Mouse (Mus musculus) heart, embryonic 12.5 days (tissue): ENCODE results near the gene Stard10. TPM values are rescaled to one million over a fixed set of nuclear protein-coding genes. Genes with fewer than 3 reads are reported as not detected.

ENCODE experiments used
- ATAC-seq: fragments of 200-750 bp; cut with Nextera tagmentation; 2 replicates; pipeline ENCODE4 v1.8.0; 2017; ENCODE audit warnings: moderate TSS enrichment, moderate library complexity; ENCODE audit not compliant: insufficient number of reproducible peaks, low FRiP score
- H3K27ac ChIP-seq: fragments of 300-500 bp; sonication (generic); 2 replicates; pipeline ENCODE4 v1.5.1; 2016; ENCODE audit warnings: mild to moderate bottlenecking, moderate library complexity; ENCODE audit not compliant: poor library complexity, severe bottlenecking
- H3K27me3 ChIP-seq: fragments of 300-500 bp; sonication (generic); replicated peaks from 2 replicates; pipeline ENCODE4 v1.6.1; 2016; ENCODE audit warnings: mild to moderate bottlenecking, moderate library complexity
- H3K36me3 ChIP-seq: fragments of 300-500 bp; sonication (generic); 2 replicates; pipeline ENCODE4 v1.6.1; 2016; ENCODE audit warnings: mild to moderate bottlenecking, moderate library complexity
- H3K4me1 ChIP-seq: fragments of 300-500 bp; sonication (generic); replicated peaks from 2 replicates; pipeline ENCODE4 v1.6.1; 2016; ENCODE audit warnings: mild to moderate bottlenecking
- H3K4me2 ChIP-seq: fragments of 300-500 bp; sonication (generic); 2 replicates; pipeline ENCODE4 v1.6.1; 2016; ENCODE audit warnings: mild to moderate bottlenecking, moderate library complexity
- H3K4me3 ChIP-seq: fragments of 300-500 bp; sonication (generic); 2 replicates; pipeline ENCODE4 v1.5.1; 2016; ENCODE audit warnings: mild to moderate bottlenecking
- H3K9ac ChIP-seq: fragments of 300-500 bp; sonication (generic); 2 replicates; pipeline ENCODE4 v1.6.1; 2016; ENCODE audit warnings: mild to moderate bottlenecking, moderate library complexity
- H3K9me3 ChIP-seq: fragments of 300-500 bp; sonication (generic); replicated peaks from 2 replicates; pipeline ENCODE4 v1.6.1; 2016; ENCODE audit warnings: mild to moderate bottlenecking, moderate library complexity
- WGBS: fragments of 180-500 bp; shearing (Covaris S2); methylation state at CpG from one replicate; pipeline ENCODE4 v1.1.7; 2016; 5-methylcytosine and 5-hydroxymethylcytosine counted together
- polyA plus RNA-seq: library from polyadenylated mRNA; unstranded; fragments of >200 nt; fragmentation: Nextera tagmentation; extraction: Ambion mirVana; gene quantifications from 2 replicates; pipeline ENCODE4 v1.2.1, GENCODE M21; 2016

Stard10 gene
- polyA plus RNA-seq, 1 experiment from 2014 or later = 28.6 TPM

DNA sequence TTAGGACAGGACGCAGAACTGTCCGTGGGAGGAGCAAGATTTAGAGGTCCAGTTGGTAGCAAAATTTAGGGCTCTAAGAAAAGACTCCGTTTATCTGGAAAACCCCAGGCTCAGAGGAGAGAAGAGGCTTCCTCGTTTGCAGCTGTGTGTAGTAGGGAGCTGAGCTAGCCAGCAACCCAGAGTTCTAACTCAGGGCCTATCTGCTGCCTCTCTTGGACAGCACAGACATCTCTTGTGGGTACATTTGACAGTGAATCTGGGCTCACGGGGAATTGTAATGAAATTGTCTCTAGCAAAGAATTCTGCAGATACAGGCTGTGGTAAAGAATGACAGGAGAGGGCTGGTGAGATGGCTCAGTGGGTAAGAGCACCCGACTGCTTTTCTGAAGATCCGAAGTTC, 14.2 kb upstream of the Stard10 start:
- Histone ChIP-seq H3K9me3 (no peaks in the 10 kb centered on the region), H3K4me2 (peak overlapping the region; percentile 86), H3K27ac (peak overlapping the region; percentile 77), H3K4me1 (peaks cover 20% of the 10 kb centered on the region), H3K4me3 (peak overlapping the region; percentile 60), H3K27me3 (peaks cover 22% of the 10 kb centered on the region), H3K36me3 (no peaks in the 10 kb centered on the region), H3K9ac (peak overlapping the region; percentile 69)
- no peak for ATAC-seq
- 29% methylated on average over 7 of the region's 7 CpGs for WGBS

DNA sequence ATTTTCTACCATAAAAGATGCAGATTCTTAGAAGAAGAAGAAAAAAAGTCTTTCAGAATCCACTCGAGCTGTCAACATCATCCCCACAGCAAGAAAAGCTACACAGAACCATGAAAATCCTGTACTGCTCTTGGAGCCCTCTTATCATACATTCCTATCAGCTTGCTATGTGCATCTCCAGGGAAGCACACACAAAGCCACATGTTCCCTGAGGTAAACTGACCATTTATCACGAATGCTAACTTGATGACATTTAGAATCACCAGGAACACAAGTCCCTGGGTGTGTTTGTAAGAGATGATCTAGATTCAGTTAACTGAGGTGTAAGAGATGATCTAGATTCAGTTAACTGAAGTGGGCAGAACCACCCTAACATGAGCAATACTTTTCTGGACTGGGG, 10.0 kb upstream of the Stard10 start:
- H3K4me2 ChIP-seq = no peak overlapping the region
- WGBS = 25% methylated on average over 2 of the region's 2 CpGs
- no peak for ATAC-seq
- no peak overlapping the region for H3K4me3 ChIP-seq
- peaks cover 11% of the 10 kb centered on the region; the same call in 1 of the 2 replicates for H3K4me1 ChIP-seq
- no peaks in the 10 kb centered on the region for H3K36me3 ChIP-seq
- no peaks in the 10 kb centered on the region for H3K9me3 ChIP-seq
- H3K27me3 ChIP-seq = no peaks in the 10 kb centered on the region
- no peak overlapping the region for H3K9ac ChIP-seq
- no peak overlapping the region for H3K27ac ChIP-seq

DNA sequence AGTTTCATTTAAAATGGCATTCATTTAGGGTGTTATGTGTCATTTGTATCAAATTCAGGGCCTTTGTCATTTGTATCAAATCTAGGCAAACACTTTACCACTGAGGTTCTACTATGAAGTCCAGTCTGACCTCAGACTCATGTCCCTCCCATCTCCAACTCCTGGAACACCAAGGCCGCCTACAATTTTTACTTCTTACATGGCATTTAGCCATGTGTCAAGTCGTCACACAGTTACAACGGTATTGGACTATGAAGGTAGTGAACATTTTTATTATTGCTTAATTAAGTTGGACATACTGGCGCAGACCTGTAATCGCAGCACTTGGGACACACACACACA, 6.9 kb upstream of the Stard10 start:
- Histone ChIP-seq H3K4me3 (peak overlapping the region; percentile 50), H3K4me1 (peaks cover 11% of the 10 kb centered on the region), H3K9me3 (no peaks in the 10 kb centered on the region), H3K4me2 (peak overlapping the region; percentile 63), H3K36me3 (no peaks in the 10 kb centered on the region), H3K9ac (peak overlapping the region; percentile 35), H3K27me3 (no peaks in the 10 kb centered on the region), H3K27ac (peak overlapping the region; percentile 89)
- WGBS = 47% methylated on average over 5 of the region's 5 CpGs
- ATAC-seq = no peak

DNA sequence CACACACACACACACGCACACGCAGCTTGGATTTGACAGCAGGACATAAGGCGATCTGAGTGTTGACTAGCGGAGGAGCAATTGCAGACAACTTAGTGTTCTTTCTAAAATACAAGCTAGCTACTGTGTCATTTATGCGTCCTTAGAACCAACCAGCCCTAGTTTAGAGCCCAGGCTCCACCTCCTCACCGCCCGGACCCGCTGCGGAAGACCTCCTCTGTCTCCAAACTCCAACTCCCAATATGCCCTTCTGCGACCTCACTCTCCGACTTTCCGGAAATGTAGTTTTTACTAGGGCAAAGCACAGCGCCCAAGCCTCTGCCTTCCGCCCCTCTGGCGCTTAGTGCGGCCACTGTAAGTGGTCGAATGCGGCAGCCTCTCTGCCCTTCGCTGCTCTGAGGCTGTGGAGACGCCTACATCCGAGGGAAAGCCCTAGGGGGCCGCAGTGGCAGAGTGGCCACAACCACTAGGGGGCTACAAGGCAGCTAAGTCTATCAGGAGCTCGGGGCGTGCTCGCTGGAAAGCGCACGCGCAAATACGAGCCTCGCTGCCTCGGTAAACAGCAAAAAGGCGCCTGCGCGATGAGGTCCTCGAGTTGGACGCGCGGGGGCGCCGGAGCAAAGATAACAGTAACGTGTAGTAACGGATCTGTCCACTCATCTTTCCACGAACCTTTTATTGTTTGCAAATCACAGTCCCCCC, 6.4 kb upstream of the Stard10 start:
- H3K9me3 ChIP-seq = no peaks in the 10 kb centered on the region
- H3K4me2 ChIP-seq = peak overlapping the region; percentile 63
- no peaks in the 10 kb centered on the region for H3K36me3 ChIP-seq
- peak overlapping the region; percentile 50 for H3K4me3 ChIP-seq
- peak overlapping the region; percentile 35 for H3K9ac ChIP-seq
- ATAC-seq = peak; percentile 94
- H3K27me3 ChIP-seq = no peaks in the 10 kb centered on the region
- peaks cover 14% of the 10 kb centered on the region for H3K4me1 ChIP-seq
- under 1% methylated on average over 43 of the region's 43 CpGs for WGBS
- H3K27ac ChIP-seq = peak overlapping the region; percentile 89

DNA sequence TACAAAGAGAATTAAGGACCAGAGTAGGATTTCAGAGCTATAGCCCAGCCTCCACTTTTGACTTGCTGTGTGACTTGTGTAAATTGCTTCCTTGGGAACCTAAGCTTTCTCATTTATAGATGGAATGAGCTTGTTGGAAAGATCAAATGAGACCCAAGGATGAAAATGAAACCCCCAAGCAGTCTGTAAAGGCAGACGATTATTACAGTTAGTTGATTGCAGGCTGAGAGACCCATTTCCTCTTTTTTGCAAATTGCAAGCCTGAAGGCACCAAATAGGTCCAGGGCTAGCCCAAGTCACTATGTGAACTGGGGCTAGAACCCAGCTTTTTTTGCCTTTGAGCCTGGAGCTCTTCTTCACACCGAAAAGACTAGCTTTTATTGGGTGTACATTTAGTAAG, 5.8 kb upstream of the Stard10 start:
- Histone ChIP-seq H3K9me3 (no peaks in the 10 kb centered on the region), H3K4me3 (peak overlapping the region; percentile 50), H3K4me1 (peaks cover 14% of the 10 kb centered on the region), H3K36me3 (no peaks in the 10 kb centered on the region), H3K27ac (peak overlapping the region; percentile 89; the same call in 1 of the 2 replicates), H3K4me2 (peak overlapping the region; percentile 63), H3K27me3 (no peaks in the 10 kb centered on the region), H3K9ac (no peak overlapping the region)
- no peak for ATAC-seq
- WGBS = 18% methylated on average over 2 of the region's 2 CpGs

DNA sequence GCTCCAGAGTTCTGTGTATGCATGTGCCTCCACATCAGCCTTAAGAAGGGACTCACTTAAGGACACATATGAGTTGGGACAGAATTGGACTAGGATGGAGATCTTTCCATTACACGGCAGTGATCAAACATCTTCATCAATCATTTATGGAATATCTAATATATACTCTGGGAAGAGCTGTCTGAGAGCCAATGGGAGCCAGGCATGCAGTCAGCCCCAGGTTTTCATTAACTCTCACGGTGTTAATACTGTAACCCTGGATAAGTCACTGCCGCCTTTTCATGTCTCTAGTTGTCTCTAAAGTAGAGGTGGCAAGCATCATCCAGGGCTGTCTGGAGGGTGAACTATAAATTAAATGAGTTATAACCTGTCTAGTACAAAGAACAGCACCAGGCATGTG, 3.9 kb upstream of the Stard10 start:
- Histone ChIP-seq H3K4me2 (no peak overlapping the region), H3K27me3 (no peaks in the 10 kb centered on the region), H3K4me1 (peaks cover 12% of the 10 kb centered on the region), H3K27ac (no peak overlapping the region), H3K36me3 (no peaks in the 10 kb centered on the region), H3K9me3 (no peaks in the 10 kb centered on the region), H3K4me3 (no peak overlapping the region), H3K9ac (no peak overlapping the region)
- 84% methylated on average over 3 of the region's 3 CpGs for WGBS
- no peak for ATAC-seq

DNA sequence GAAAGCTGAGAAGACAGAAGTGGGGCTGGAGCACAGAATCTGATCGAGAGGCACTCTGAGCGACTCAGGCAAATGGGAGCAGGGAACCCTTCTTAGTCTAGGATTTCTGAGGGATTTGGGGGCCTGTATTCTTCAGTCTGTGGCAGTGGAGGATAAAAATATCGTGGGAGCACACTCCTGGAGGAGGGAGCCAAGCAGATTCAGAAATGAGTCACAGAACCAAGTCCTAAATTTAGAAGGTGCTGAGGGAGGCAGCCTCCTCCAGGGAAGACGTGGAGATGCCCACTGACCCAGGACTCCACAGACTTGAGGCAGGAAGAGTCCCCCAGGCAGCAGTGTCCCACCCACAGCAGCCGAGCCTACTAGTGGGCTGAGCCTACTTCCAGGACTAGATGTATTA, 2.5 kb upstream of the Stard10 start:
- Histone ChIP-seq H3K9me3 (no peaks in the 10 kb centered on the region), H3K4me3 (no peak overlapping the region), H3K27ac (no peak overlapping the region), H3K36me3 (no peaks in the 10 kb centered on the region), H3K27me3 (no peaks in the 10 kb centered on the region), H3K4me2 (no peak overlapping the region), H3K4me1 (peaks cover 22% of the 10 kb centered on the region), H3K9ac (no peak overlapping the region)
- no peak for ATAC-seq
- WGBS = 42% methylated on average over 5 of the region's 5 CpGs

DNA sequence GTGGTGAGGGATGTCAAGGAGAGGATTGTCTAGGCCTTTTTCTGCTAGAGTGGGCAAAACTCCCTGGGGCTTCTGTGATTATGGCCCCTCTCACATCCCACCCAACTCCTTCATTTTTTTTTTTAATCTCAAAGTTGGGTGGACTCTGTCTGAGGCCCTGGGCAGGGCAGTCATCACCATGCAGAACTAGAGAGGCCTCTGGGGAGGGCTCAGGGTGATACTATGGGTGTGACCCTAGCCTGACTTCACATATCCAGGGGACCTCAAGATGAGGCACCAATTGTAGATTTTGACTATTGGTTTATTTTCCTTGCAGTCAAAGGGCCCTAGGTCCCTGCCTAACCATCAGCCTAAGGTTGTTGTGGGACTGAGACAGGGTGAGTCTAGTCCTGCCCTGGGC, 1.2 kb upstream of the Stard10 start:
- Histone ChIP-seq H3K4me3 (no peak overlapping the region), H3K36me3 (no peaks in the 10 kb centered on the region), H3K9me3 (no peaks in the 10 kb centered on the region), H3K27ac (no peak overlapping the region), H3K9ac (no peak overlapping the region), H3K4me2 (no peak overlapping the region), H3K4me1 (peaks cover 28% of the 10 kb centered on the region), H3K27me3 (0 out of 2 replicates have a peak, but pooled peaks cover 5% of the 10 kb centered on the region)
- ATAC-seq = no peak

DNA sequence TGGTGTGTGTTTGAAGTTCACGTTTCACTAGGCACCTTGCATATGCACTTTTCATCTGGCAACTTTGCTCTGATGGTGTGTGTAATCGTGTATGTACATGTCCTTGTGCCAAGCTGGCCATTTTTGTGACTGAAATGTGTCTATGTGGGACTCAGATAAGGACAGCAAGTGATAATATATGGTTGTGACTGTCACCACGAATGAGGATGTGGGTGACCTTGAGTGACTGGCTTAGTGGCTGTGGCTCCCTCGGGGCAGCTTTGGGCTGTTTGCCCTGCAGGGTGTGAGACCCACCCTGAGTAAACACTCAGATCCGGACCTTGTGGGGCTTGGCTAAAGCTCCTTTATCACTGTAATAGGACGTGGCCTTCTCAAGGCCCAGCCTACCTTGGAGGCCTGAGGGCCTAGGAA, 290 bp upstream of the Stard10 start:
- 51% methylated on average over 6 of the region's 6 CpGs for WGBS
- Histone ChIP-seq H3K27me3 (peaks cover 9% of the 10 kb centered on the region; the same call in 1 of the 2 replicates), H3K4me3 (no peak overlapping the region), H3K4me1 (peaks cover 32% of the 10 kb centered on the region), H3K9me3 (no peaks in the 10 kb centered on the region), H3K36me3 (no peaks in the 10 kb centered on the region), H3K27ac (no peak overlapping the region), H3K4me2 (no peak overlapping the region), H3K9ac (no peak overlapping the region)
- ATAC-seq = no peak

DNA sequence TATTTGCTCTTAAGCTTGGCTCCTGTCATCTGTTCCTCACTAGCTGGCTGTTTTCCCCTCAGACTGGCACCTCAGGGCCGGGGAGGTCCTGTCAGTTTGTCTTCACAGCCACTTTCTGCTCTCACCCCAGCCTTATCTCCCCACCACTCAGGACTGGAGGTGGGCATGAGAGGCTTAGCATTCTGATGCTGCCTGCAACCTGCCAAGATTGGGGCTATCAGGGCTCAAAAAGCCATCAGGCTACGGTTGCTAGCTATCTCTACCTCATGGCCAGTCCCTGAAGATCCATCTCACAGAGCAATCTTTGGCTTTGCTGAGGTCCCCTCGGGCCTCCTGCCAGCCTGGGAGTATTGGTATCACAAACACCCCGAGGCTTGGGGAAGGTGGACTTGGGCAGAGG, 2.0 kb downstream of the Stard10 start:
- H3K4me3 ChIP-seq = no peak overlapping the region
- H3K9ac ChIP-seq = no peak overlapping the region
- peak overlapping the region; percentile 12 for H3K4me2 ChIP-seq
- peaks cover 43% of the 10 kb centered on the region for H3K4me1 ChIP-seq
- H3K27ac ChIP-seq = no peak overlapping the region
- WGBS = 28% methylated on average over 4 of the region's 4 CpGs
- ATAC-seq = no peak
- H3K27me3 ChIP-seq = peaks cover 24% of the 10 kb centered on the region
- H3K9me3 ChIP-seq = no peaks in the 10 kb centered on the region
- no peaks in the 10 kb centered on the region for H3K36me3 ChIP-seq

DNA sequence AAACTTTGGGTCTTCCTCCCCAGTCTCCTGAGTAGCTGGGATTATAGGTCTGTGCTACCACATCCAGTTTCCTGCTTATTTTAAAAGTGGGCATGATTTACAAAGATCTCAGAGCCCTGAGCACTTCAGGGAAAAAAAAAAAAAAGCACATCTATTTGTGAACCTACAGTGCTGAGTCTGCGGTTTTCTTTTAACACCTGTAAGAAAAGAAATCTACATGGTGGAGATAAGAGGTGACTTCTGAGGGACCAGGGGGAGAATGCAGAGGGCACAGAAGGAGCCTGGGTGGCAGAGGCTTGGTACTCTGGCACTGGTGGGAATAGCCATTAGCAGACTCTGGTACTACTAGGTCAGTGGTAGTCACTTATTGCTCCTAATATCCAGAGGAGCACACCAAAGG, 2.9 kb downstream of the Stard10 start:
- no peak overlapping the region for H3K4me3 ChIP-seq
- no peak for ATAC-seq
- H3K9me3 ChIP-seq = no peaks in the 10 kb centered on the region
- no peaks in the 10 kb centered on the region for H3K36me3 ChIP-seq
- peaks cover 47% of the 10 kb centered on the region for H3K4me1 ChIP-seq
- no peak overlapping the region for H3K9ac ChIP-seq
- H3K4me2 ChIP-seq = no peak overlapping the region
- peaks cover 27% of the 10 kb centered on the region for H3K27me3 ChIP-seq
- 72% methylated on average over 1 of the region's 1 CpGs for WGBS
- H3K27ac ChIP-seq = no peak overlapping the region
